Mouse (Mus musculus) left cerebral cortex, adult 11 months (tissue): ENCODE data around the gene Zfp708.
"Not testable (repeated sequence)": the region's sequence is repeated elsewhere in the genome, so short reads cannot be mapped to it uniquely, and the experiment has no call there.

Source experiments
- DNase-seq: peaks from one replicate; pipeline ENCODE4 v3.0.0; 2022; ENCODE audit warnings: low spot score

Zfp708 gene

DNA sequence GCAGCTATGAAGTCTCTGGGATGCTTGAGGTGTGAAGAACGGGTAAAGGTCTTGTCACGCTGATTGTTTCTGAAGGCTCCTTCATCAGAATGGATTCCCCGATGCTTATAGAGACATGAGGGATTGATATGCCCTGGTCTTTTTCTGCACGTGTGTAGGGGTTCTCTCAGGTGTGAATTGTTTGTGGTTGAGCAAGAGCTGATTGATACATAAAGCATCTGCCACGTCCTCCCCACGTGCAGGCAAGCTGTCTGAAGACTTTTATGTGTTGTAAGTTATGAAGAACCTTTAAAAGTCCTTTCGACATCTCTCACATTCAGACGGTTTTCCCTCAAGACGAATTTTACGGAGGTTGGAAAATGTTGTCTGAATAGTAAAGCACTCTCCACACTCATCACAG is at the start of gene Zfp708:
TSS of gene Zfp708 (minus strand) at position 101 of the 400 bp plus-strand sequence.
- no peak for DNase-seq

DNA sequence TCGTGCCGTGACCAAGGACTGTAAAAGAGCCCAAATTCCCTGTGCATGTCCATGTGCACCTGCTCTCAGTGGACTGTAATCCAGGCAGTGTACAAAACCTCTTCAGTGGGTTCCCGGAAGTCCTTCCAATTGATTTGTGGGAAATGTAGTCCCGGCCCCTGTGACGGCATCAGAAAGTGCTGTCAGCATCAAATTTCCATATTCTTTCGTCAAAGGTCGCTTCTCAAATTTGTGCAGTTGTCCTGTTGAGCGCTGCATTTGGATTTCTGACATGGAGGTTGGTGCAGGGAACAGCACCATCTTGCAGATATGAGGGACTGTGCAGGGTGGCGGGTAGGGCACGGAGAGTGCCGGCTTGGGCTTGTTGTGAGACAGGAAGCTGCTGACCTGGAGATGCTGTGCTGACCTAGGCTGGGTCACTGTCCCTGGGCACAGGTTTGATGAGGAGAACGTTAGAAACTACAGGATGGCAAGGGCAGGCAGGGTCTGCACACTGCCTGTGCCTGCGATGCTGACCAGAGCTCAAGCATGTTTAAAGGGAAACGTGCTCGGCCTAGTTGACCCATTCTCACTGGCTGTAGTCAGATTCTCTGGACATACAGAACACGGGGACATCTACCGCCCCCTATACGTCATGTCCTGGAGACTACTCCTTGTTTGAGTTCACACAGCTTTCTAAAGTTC is 30.4 kb upstream of the Zfp708 start:
- peak; percentile 86 for DNase-seq

DNA sequence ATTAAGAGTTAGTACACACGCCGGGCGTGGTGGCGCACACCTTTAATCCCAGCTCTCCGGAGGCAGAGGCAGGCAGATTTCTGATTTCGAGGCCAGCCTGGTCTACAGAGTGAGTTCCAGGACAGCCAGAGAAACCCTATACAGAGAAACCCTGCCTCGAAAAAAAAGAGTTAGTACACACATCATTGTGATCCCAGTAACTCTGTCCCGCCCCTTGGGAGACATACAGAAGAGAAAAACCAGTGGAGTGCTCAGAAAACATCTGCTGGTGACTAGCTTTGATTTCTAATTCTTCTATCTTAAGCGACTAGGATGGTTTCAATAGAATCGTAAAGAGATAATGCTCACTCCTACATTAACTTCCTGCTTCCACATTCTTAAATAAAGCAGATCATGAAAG is 29.7 kb upstream of the Zfp708 start:
- DNase-seq, result not testable (repeated sequence)

DNA sequence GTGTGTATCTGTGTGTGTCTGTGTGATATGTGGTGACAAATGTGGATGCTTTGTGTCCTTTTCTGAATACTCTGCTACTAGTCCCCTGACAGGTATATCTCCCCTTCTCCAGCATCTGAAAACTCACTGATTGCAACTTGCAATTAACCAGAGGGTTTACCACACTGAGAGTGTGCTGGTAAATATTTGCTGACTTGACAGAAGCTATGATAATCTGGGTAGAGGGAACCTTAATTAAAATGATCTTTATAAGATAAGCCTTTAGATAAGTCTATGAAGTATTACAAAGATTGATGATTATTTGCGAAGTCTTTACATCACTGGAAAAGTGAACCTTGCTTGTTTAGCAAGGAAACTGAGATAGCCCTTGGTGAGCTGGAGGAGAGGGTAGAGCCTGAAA is 26.7 kb upstream of the Zfp708 start:
- no peak for DNase-seq

DNA sequence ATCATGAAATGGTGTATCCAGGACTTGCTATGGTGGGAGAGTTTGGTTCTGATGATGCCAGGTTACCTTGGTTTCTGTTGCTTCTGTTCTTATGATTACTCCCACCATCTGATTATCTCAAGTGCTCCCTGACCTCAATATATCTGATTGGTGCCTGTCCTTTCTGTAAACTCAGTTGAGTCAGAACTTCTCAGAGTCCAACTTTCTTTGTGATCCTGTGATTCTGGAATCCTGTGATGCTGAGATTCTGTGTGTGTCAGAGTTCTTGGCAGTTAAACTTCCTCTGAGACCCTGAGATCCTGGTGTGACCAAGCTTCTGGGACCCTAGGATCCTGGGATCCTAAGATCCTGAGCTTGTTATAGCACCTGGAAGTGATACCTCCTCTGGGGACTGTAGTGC is 23.6 kb upstream of the Zfp708 start, which contains the start of gene Zfp759:
TSS of gene Zfp759 (plus strand) at position 301 of the 400 bp plus-strand sequence.
- DNase-seq, result not testable (repeated sequence)

DNA sequence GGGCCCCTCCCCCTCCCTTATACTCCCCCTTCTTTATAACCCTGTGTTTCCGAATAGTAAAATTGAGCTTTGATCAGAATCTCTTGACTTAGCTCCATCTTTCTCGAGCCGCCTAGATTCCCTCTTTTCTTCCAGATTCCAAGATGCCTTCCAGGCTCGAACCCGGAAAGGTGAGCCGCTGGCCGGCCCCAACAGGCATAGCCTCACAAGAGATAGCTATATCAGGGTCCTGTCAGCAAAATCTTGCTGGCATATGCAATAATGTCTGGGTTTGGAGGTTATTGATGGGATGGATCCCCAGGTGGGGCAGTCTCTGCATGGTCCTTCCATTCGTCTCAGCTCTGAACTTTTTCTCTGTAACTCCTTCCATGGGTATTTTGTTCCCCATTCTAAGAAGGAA is 18.4 kb upstream of the Zfp708 start, which contains the start of gene Rslcan18:
TSS of gene Rslcan18 (minus strand) at position 101 of the 400 bp plus-strand sequence.
- not testable (repeated sequence) for DNase-seq

DNA sequence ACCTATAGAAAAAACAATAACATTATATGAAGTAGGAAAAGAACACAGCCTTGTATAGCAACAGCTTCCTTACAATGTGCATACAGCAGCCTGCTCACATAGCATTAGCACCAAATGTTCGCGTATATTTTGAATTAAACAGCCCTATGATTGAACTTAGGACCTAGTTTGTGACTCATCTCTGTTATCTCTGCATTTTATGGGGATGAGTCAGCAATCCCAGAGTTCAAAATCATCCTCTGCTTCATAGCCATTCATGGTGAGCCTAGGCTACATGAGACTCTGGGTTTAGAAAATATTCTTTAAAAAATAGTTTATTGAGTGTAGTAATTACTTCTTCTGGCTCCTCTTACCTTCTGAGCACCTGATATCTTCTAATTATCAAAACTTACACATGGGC is 15.5 kb upstream of the Zfp708 start:
- DNase-seq, result no peak

DNA sequence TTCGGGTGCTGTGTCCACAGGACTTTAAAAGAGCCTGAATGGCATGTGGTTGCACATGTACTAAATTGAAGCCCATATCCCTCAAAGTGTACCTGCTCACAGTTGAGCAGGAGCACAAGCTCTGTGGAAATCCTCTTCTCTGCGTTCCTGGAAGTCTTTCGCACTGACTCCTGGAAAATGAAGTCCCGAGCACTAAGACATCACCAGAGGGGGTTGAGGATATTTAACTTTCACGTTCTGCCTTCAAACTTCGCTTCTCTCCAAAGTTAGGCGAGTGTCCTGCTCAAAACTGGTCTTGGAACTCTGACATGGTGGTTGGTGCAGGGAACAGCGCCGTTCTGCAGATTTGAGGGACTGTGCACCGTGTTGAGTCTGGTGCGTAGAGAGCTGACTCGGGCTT is 14.3 kb upstream of the Zfp708 start:
- no peak for DNase-seq

DNA sequence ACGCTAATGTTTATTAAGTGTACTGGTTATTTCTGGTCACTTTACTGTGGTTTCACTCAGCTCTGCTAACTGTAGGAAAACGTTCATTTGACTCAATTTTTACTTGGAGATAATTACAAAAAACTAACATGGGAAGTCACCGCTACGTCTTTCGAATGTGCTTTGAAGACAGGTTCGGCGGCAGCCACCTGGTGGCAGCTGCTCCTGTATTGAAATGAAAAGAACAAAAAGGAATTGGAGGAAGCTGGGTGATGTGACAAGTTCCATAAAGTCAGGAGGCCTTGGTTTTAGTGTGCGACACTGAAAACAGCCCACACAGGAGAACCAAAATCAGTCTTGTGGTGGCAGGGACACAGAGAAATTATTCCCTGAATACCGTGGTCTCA is 11.0 kb upstream of the Zfp708 start:
- no peak for DNase-seq

DNA sequence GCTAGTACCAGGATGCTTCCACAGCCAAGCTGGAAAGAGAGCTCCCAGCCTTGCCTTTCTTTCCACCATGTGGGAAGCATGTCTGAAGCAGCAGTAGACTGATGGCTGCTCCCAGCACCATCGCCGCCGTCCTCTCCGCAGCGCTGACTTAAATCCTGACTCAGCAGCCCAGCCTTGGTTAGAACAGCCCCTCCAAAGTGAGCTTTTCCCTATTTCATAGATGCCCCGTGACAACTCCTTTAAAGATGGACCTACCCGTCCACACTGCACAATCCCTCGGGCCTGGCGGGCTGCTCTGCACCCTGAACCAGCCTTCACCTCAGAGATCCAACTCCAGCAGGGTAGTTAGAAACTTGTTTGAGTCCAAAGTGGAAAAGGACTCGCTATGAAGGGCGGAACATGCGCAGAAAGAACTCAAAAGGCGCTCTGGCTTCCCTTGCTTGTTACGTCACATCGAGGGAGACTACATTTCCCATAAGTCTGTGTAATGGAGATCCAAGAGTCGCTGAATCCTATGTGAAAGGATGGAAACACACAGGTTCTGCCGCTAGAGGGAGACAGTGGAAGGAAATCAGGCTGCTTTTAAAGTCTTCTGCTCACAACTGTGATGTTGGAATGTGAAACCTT is 10.5 kb upstream of the Zfp708 start, which contains the start of gene Gm28557:
TSS of gene Gm28557 (minus strand) at position 411 of the 627 bp plus-strand sequence.
- peak; percentile 94 for DNase-seq

DNA sequence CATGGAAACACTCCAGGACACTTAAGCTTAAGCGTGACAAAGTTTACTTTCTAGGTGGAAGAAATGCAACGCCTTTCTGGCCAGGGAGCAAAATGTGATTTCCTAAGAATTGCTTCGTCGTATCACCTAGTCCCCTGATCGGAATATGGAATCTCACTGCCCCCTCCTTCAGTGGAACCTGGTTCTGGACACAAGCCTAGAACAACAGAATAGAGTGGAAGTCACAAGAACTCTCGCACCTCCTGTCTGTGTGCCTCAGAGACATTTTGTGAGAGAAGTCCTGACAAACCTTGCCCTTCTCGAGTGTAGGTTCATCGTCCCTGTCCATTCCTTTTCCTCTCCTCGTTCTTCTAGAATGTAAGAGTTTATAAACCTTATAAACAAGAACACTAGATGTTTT is 9.9 kb upstream of the Zfp708 start:
- DNase-seq, result no peak

DNA sequence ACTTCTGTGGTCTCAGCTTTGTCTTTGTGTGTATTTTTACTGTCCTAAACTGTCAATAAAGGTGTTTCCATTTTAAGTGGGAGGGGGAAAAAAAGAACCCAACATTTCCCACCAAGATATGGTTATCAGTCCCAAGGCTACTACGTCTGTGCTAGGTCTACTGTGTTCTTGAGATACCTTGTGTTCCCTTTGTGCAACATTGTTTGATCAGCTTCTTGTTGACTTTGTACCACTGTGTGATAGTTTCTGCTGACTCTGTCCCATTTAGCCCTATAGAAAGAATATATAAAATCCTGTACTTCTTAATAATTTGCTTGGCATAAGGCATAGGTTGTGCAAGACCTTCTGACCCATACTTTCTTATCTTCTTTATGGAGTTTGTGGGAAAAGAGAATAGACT is 7.6 kb downstream of the Zfp708 start:
- DNase-seq, result no peak

DNA sequence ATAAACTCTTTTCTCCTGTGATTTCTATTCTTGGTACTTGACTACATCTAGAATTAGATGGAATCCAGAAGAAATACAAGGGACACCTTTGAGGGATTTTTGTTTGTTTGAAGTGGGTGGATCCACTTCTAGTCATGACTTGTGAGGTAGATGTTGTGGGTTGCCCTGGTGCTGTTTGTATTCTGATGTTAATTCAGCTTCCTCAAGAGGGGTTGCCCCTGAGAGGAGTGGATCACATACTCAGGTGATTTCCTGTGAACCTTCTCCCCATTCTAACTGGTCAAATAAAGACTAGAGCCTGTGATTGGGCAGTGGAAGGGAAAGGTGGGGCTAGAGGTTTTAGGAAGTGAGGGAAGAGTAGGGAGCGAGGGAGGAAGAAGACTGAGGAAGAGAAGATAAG is 15.8 kb downstream of the Zfp708 start:
- no peak for DNase-seq

DNA sequence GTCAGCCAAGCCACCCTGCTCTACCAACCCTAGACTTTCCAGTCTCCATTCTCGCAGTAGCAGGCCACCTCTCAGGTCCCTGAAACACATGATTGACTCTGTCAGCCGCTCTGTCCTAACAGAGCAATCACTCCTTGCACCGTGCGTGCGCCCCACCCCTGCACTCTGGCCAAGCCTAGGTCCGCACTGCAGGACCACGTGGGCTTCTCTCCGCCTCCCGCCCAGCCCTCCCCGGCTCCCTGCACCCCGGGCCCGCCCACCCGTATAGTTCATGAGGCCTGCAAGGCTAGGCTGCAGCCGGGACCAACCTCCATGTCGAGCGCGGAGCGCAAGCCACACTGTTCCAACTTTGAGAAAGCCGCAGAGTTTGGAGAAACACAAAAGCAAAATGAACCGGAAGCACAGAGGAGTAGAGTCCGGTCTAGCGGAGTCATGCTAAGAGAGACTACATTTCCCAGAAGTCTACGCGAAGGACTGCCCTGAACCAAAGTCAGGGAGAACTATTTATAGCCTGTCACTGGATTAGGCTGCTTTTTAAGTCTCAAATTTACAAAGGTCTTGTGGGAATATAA is 16.5 kb downstream of the Zfp708 start:
- peak; percentile 54 for DNase-seq

DNA sequence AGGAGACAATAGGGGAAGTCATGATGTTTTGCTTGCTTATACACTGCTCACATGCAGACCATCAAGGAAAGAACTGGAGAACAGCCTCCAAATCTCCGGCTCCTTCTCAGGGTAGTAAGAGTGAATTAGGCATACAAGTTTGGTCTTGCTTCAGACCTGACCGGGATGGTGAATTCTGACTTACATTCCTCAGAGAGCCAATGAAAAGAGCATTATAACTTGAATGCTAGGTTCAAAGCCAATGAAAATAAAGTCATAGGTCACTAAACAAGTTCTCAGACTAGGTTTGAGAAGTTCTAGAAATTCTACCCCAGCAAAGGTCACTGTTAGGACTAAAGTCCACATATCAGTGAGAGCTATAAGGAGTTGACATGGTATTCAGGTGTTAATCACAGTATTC is 20.5 kb downstream of the Zfp708 start:
- no peak for DNase-seq

DNA sequence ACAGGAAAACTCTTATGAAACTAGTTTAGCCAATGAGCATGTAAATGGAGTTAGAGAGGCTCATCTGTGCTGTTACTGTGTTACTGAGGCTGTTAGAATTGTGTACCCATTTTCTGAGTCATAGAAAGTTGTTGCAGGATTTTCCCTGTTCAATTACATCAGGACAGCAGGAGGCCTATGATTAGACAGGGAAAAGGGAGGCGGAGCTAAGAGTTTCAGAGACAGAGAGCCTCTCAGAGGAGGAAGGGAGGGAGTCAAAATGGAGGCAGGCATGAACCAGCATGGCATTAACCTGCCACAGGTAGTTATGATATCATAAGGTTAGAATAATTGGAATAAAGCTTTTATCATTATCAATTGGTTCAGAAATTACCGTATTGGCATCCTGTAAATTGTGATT is 25.0 kb downstream of the Zfp708 start:
- no peak for DNase-seq

DNA sequence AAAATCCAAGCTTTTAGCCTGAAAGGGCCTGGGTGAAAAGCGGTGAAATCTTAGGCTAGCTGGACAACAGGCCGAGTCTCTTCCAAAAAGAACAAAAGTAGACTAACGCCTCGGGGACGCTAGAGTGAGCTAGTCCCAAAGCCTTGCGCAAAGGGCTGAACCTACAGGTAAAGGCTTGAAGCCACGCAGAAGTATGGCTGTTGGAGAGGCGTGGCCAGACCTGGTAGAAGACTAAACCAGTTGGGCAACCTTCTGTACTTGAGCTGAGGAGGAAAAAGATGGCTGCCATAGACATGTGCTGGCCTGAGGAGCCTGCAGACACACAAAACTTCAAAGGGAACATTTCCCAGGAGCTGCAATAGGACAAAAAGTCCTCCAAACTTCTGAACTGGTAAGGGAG is 32.4 kb downstream of the Zfp708 start:
- DNase-seq, result no peak

DNA sequence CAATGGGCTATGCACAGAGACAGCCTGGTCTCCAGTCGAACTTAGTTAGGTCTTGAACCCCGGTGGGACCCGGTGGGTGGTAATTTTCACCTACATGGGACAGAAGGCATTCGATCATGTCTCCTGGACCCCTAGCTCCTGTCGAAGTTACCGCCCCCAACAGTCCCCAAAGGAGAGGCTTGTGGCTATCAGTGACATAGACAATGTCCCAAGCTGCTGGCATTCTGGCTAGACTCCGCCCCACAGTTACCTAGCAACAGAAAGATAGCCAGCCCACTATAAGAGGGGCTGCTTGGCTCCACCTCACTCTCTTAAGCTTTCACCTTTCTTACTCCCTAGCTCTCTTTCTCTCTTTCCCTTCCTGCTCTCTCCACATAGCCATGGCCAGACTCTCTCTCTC is 35.3 kb downstream of the Zfp708 start:
- no peak for DNase-seq

DNA sequence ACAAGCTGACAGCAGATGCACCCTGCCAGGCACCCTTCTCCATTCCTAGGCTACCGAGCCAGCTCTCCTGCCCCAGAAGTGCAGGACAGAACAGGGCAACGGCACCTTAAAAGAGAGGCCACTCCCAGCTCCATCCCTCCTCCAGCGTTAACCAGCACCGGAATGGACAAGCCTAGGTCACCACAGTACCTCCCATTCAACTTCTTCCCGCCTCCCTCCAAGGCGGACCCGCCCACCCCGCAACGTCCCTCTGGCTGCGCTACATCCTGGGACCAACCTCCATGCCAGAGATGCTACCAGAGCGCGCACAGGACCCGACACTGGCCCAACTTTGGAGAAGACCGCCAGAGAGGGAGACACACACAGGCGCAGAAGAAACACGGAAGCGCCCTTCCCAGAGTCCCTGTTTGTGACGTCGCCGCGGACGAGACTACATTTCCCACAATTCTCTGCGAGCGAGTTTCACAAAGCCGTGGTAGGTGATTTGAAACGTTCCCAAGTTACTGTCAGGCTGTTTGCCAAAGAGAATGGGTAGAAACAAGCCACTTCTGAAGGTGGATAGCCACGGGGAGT is 36.9 kb downstream of the Zfp708 start, which contains the start of gene Zfp712:
TSS of gene Zfp712 (minus strand) at position 385 of the 573 bp plus-strand sequence.
- peak; percentile 91 for DNase-seq

DNA sequence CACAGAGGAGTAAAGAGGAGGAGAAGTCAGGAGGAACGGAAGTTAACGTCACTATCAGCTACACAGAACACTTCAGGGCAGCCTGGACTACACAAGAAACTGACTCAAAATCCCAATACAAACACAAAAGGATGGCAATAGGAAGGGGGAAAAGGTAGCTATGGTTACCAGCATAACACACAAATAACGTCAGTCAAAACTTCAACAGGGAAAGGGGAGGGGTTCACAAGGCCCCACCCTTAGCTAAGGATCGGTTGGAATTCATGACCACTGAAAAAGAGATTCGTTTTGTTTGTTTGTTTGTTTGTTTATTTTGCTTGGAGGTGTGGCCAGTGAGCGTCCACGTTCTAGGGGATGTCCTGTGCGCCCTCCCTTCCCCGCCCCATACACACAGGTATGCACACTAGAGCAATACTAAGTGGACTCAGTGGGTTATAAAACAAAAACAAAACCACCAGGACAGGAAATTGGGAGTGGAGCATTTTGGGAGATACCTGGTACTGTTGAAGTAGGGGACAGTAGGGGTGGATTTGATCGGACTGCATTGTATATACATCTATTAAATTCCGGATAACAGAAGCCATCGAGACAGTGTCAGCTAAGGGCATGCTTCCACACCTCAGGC is 37.5 kb downstream of the Zfp708 start:
- no peak for DNase-seq
